Mouse (Mus musculus) liver, postnatal 0 days (tissue): Measurements from ENCODE around the gene Bhlhb9.

Source experiments
- CTCF ChIP-seq: sonication (generic); IDR thresholded peaks from 2 replicates; pipeline ENCODE4 v1.5.1; 2016; ENCODE audit warnings: antibody characterized with exemption, low read depth
- EP300 ChIP-seq: IDR thresholded peaks from 2 replicates; pipeline ENCODE4 v1.6.1; 2016; ENCODE audit warnings: antibody characterized with exemption, low read depth, mild to moderate bottlenecking

GRCm38 (mm10) chrX:135791536-135791935 is 5.9 kb upstream of the Bhlhb9 start:
- TF ChIP-seq EP300 (no peak), CTCF (no peak)
